Mouse (Mus musculus) megakaryocyte, adult 5-6 weeks (primary cell): ENCODE measurements around the gene Dgkz. TPM values are rescaled to one million over a fixed set of nuclear protein-coding genes. Genes with fewer than 3 reads are reported as not detected.

Source experiments
- ATAC-seq: 2 replicates; pipeline ENCODE4 v1.8.0; 2016; ENCODE audit warnings: mild to moderate bottlenecking, inconsistent platforms; ENCODE audit not compliant: poor library complexity, severe bottlenecking
- total RNA-seq, 2 experiments: library from RNA; stranded (forward) in 1 of 2; stranded (reverse) in 1 of 2; fragments of 153-499, 151-499 nt in 1 of 2; fragments of 221-1000, 200-1000 nt in 1 of 2; gene quantifications; 2 replicates each; pipeline versions ENCODE4 v1.2.3 to v1.2.4; 2015 to 2017

Gene Dgkz
- total RNA-seq (2015) (94.1 and 114 TPM in 2 replicates), total RNA-seq (2017) (66.4 and 80.4 TPM in 2 replicates)

DNA sequence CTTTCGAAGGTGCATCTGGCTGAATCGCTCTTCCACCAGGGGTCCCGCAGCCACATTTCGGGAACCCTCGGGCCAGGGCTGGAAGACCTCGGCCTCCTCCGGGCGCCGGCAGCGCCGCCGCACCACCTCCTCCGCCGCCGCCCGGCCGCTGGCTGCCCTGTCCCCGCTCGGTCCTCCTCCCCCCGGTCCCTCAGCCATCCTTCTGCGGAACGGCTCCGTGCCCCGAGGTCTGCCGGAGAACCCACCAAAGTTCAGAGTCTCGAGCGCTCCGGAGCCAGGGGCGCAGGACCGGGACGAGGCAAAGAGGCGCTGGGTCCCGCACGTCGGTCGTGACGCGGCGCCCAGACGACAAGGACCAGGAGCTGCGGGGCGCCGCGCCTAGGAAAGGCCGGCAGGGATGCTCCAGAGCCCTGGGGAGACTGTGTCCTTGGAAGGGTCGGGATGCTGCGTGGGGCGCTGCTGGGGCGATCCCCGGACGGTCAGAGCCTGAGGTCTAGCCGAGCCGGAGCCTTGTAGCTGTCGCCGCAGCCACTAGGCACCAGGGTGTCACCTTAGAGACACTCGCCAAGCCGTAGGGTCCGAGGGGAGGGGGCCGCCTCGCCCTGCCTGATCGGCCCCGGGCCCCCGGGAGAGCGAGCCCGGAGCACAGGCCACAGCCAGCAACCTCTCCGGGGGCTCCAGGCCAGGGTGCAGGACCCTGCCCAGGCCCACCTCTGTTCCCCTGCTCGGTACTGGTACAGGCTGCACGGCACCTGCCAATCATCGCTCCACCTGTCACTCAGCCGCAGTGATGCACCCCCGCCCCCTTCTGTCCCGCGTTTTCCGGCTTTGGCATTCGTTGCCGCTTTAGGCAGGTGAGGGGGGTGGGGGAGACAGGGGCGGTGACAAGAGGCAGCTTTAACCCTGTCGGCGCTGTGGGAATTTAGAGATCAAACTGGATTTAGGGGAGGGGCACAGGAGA, at the start of gene Dgkz:
Dgkz (minus strand) TSS at position 284 of the 961 bp plus-strand sequence.
- ATAC-seq, result no peak

DNA sequence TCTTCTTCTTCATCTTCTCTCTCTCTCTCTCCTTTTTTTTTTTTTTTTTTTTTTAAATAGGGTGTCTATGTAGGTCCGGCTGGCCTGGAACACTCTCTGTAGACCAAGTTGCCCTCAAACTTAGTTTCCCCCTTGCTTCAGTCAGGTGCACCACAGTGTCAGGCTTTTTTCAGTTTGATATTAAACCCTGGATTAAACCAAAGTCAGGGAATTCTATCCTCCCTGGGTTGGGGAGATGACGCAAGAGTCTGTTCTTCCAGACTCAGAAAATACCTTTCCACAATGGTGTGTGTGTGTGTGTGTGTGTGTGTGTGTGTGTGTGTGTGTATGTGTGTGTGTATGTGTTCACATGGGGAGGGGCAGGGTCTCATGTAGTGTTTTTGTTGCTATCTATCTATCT, 49.5 kb upstream of the Dgkz start:
- no peak for ATAC-seq

DNA sequence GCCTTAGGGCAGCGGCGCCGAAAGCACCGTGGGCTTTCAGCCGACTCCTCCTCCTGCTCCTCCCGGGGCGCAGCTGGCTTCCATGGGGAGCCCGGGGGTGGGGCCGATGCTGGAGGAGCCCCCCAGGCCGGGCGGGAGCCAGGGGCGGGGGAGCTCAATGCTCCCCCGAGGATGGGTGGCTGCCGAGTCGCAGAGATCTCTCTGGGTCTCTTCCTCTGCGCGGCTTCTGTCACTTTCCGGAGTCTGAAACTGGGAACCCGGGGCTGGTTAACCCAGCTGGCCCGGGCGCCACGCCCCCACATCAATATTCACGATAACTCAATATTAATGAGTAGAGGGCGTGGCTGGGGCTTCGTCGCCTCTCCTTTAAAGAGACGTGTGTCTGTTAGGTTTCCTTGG, 48.6 kb upstream of the Dgkz start, which contains the start of gene Creb3l1:
Creb3l1 (minus strand) TSS at position 229 of the 399 bp plus-strand sequence.
- 0 out of 2 replicates have a peak, but pooled peaks have one; percentile 39 for ATAC-seq

- ATAC-seq, result 0 out of 2 replicates have a peak, but pooled peaks have one; percentile 17
Observed at GRCm38 (mm10) chr2:92023362-92024273, 48.0 kb upstream of the Dgkz start.

DNA sequence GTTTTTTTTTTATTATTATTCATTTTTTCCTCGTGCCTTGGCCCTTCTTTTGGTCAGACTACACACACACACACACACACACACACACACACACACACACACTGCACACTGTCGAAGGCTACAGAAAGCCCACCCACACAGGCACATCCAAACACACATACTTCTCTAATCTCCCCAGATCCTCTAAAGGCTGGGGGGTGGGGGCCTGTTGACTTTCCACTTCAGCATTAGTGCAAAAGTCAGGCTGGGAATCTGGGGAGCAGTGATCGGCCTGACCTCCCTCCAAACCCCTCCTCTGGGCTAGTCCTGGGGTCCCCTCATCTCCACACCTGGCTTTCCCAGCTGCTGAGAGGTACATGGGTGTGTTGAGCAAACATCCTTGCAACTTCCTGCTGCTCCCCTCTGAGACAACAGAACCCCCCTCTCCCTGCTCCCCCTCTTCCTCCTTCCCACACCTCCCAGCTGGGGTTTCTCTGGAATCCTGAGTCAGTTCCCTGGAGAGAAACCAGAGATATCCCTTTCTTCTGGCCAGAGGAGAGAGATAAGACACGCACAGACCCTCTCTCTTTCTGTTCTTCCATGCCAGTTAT, 45.1 kb upstream of the Dgkz start:
- ATAC-seq, result no peak

DNA sequence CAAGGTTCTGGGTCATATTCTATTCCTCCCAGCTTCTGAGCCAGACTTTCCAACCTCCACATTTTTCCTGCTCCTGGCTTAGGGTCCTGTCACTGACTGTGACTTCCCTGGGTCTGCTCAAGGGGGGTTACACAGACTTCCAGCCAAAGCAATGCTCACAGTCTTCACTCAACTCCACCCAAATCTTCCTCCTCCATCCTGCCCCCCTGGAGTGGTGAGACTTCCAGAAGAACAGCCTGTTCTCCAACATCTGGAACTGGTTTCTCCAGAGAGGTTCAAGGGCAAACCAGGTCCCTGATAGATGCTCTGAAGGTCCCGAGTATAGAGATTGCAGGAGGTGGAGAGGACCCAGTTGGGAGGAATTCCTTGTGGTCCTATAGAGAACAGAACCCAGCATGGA, 41.8 kb upstream of the Dgkz start:
- no peak for ATAC-seq

GRCm38 (mm10) chr2:92016981-92017380, 41.3 kb upstream of the Dgkz start:
- no peak for ATAC-seq

DNA sequence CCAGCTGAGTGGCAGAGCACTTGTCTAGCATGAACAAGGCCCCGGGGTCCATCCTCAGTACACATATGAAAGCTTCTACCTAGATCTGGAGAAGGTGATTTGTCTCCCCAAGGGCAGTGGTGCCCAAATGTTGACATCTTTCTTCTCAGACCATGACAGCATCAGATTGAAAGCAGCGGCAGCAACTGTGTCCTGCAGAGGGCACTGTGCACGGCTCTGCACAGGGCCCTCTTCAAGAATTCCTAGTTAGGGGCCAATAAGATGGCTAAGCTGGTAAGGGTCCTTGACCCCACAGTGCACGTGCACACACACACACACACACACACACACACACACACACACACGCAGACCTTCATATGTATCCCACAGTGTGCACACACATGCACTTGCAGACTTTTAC, 39.2 kb upstream of the Dgkz start:
- no peak for ATAC-seq

DNA sequence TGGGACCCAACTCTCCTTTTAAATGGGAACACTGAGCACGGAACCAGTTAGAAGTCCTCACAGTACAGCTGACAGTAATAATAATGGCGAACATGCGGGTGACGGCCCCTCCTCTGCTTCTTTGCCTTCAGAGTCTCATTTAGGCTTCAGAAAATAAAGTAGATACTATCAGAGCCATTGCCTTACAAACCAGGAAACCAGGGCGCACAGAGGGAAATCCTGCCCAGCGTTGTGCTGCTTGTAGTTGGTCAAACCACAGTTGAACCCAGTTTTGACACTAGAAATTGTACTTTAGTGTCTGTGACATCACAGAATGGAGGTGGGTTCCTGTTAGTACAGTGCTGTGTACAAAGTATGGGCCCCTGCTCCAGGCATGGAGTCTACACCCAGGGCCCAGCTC, 38.6 kb upstream of the Dgkz start:
- no peak for ATAC-seq

- no peak for ATAC-seq
Observed at GRCm38 (mm10) chr2:92012768-92013445, 37.2 kb upstream of the Dgkz start.

DNA sequence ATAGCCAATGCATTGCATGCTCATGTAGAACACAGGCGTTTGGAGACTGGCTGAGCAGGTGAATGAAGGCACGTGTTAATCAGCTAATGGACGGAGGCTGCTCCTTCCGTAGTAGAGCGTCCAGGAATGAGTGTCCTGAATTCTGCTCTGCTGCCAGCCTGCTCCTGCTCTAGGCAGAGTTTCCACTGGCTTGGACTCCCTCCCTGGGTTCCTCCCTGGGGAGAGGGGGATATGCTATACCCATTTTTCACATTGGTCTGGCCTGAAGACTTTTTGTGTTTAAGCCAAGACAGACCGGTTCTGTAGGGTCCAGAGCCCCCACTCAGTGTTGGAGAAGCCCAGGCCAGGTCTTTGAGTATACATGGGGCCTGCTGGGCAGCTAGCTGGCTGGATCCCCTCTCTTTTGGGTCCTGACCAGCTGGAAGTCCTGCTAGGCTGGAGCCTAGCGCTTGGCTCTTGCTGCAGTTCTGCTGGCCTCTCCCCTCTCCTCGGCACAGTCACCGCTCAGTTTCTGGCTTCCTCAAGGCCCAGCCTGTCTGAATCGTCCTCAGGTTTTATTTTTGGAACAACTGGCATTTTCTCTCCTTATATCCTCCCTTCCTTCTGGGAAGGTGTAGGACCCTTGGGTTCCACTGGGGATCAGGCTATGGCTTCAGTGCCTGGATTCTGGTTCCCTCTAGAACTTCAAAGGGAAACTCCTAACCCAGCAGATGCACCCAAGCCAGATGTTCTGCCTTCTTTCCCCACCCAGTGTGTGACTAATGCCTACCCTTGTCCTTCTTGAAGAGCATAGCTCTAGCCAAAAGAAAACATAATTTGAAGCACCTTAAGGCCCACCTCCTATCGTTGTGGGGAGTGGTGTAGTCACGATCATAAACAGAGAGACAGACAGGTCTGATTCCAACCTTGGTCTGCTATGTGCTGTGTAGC, 36.0 kb upstream of the Dgkz start:
- ATAC-seq, result no peak

DNA sequence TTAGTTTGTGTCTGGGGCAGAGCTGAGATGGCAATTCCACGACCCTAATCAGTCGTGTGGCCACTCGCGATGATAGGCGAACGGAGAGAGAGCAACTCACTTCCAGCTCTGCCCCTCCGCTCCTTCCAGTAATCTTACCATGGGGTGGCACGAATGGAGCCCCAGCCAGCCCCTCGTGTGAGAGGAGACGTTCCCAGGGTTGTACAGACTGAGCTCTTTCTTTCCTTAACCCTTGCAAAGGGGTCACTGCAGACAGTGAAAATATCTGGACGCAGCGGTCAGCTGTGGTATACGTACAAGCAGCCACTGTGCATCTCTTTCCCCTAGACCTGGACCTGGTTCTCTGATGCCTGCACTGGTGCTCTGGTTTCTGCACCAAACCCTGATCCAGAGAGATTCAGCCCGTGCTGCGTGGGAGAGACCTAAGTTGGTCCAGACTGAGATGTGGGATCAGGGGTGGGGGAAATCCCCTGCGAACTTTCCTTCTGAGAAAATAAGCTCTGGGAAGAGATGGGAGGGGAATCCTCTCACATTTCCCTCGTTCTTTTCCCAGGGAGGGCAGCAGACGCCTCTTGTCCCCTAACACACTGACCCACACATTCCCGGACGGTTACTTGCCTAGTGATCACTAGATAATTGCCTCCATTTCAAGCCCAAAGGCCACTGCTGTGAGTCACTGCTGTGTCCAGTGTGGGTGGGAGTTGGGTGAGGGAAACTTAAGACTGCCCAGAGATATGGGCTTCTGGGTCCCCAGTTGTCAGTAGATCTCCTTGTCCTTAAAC, 33.1 kb upstream of the Dgkz start:
- peak; percentile 6 for ATAC-seq

DNA sequence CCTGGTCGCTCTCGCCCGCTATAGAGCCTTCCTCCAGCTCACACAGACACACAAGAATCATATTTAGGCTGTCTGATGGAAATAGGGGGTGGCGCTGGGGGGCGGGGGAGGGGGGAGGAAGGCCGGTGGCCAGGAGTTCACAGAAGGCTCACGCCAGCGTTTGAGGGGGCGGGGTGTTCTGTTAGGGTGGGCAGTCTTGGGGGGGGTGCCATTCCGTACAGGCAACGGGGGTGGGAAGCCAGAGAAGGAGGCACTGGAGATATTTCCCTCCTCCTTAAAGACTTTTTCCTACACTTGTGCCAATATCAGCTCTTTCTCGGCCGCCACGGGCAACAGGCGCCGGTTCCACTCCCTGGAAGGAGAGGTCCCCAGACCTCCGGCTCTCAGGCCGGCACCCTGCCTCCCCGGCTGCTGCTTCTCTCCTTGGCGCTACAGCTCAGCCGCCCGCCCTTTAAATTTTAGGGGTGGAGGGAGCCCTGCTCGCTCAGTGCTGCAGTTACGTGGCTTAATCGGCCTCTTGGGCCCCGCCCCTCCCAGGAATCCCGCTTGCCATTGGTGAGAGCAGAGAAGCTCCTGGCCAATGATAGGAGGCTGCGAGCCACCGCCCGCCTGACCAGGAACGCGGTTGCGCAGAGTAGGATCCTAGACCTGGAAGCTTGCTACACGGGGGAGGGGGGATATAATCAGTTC, 32.4 kb upstream of the Dgkz start:
- ATAC-seq, result peak; percentile 98

DNA sequence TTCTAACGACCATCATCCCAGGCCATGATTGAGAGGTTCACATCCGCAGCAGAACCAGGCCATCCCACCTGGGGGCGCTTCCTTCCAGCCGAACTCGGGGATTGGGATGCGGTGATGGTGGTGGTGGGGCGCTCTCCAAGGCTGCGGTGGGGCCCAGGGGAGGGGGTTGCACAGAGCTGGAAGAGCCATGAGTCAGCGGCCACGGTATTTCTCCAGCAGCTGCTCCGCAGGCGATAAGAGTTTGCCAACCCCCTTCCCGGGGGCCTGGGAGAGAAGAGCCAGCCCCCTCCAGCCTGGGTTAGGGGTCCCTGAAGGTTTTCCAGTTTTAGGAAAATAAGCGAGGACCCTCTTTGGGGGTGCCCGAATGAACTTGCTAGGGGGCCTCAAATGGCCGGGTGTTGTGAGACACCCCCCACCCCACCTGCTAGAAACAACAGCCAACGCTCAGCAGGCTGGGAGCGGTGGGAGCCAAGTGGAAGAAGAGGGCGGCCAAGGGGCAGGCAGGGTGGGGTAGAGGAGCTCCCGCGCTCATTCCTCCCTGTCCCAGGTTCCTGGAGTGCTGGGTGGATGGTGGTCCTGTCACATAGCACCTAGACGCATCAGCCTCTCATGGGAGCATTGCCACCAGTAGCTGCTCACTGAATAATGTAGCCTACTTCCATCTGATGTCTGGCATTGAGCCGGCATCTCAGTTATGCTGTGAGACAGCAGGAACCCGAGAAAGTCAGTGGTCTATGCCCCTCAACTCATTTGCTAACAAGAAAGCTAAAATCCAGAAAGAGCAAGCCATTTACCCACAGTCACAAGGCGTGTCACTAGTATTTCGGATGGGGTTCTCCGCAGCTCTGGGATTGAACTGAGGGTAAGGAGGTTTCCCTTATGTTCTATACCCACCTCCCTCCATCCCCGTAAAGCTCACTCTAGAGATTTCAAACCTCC, 31.6 kb upstream of the Dgkz start:
- ATAC-seq, result no peak

DNA sequence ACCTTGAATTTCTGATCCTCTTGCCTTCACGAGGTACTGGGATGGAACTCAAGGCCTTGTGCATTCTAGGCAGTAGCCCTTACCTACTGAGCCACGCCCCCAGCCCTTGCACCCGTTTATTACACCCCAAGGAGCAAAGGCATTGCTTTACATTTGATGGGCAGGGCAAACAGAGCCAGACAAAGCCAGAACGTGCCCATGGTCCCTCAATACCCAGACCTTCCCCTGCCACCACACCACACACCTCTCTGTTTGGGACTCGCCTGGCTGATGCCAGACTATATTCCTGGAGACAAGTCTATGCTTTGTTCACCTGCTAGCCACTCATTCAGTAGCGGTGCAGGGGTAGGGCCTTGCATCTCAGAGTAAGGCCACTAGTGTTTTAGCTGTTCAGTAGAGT, 30.8 kb upstream of the Dgkz start:
- ATAC-seq, result no peak

GRCm38 (mm10) chr2:92004617-92005016, 29.0 kb upstream of the Dgkz start:
- no peak for ATAC-seq
